Mouse (Mus musculus): ENCODE data around the gene Gpc6. TPM values are rescaled to one million over a fixed set of nuclear protein-coding genes. Genes with fewer than 3 reads are reported as not detected.

Gpc6 gene
- total and polyA plus RNA-seq, 3 experiments: not detected

- dilution Hi-C loops (cut with MboI; ENCODE audit: extremely low pct_ligation_motif_present, extremely low pct_unique_long_range_greater_than_20kb, low sequenced_read_pairs) (no loop called here), in situ Hi-C loops (cut with MboI; ENCODE audit: low pct_ligation_motif_present, low pct_unique_long_range_greater_than_20kb, low sequenced_read_pairs) (no loop called here)
- Histone ChIP-seq H3K27ac (ENCODE audit: insufficient read depth, low read depth) (no peak overlapping the region), H3K27me3 (replicated peaks) (no peaks in the 10 kb centered on the region), H3K9ac (ENCODE audit: insufficient read depth, low read depth) (no peak overlapping the region), H3K4me2 (ENCODE audit: insufficient read depth, low read depth, poor library complexity, severe bottlenecking) (no peak overlapping the region), H3K36me3 (replicated peaks in 1 of 2; ENCODE audit: control insufficient read depth in 1 of 2, insufficient read depth in 1 of 2, low read length in 1 of 2) (no peaks in the 10 kb centered on the region), H3K4me3 (replicated peaks in 1 of 3; ENCODE audit: low read depth in 2 of 3, low read length in 2 of 3, poor library complexity in 1 of 3) (no peak overlapping the region), H3K79me2 (replicated peaks; ENCODE audit: control insufficient read depth, extremely low read depth, insufficient read depth, poor library complexity, severe bottlenecking) (no peaks in the 10 kb centered on the region), H3K9me3 (replicated peaks; ENCODE audit: low read length) (no peaks in the 10 kb centered on the region), H3K4me1 (ENCODE audit: control insufficient read depth in 1 of 2, insufficient read depth in 2 of 2) (peaks cover 0 to 3% of the 10 kb centered on the region in 2 experiments; a peak in 1 of 4 replicates)
- TF ChIP-seq JUN (IDR thresholded peaks at IDR 0.05; ENCODE audit: insufficient read depth, low read depth, low read length) (no peak), TBP (conservative IDR thresholded peaks at IDR 0.05; ENCODE audit: low read depth, low read length) (no peak), SIN3A (IDR thresholded peaks at IDR 0.05; ENCODE audit: low read length) (no peak), POLR2A (IDR thresholded peaks at IDR 0.05; ENCODE audit: low read depth, low read length) (no peak), E2F4 (IDR thresholded peaks at IDR 0.05; ENCODE audit: insufficient replicate concordance, low read depth, low read length) (no peak), RCOR1 (conservative IDR thresholded peaks at IDR 0.05; ENCODE audit: low read depth, low read length) (no peak), HCFC1 (IDR thresholded peaks at IDR 0.05; ENCODE audit: low read depth, low read length) (no peak), CTCF (conservative IDR thresholded peaks at IDR 0.05 in 1 of 2, IDR thresholded peaks at IDR 0.05 in 1 of 2; ENCODE audit: low read depth in 2 of 2, low read length in 2 of 2) (no peak), KAT2A (IDR thresholded peaks at IDR 0.05; ENCODE audit: insufficient replicate concordance, low read length) (no peak), USF2 (conservative IDR thresholded peaks at IDR 0.05; ENCODE audit: low read depth, low read length) (no peak), MAZ (IDR thresholded peaks at IDR 0.05; ENCODE audit: low read depth, low read length) (no peak), MXI1 (IDR thresholded peaks at IDR 0.05; ENCODE audit: low read depth, low read length) (no peak), SMC3 (IDR thresholded peaks at IDR 0.05; ENCODE audit: low read depth, low read length) (no peak), JUND (conservative IDR thresholded peaks at IDR 0.05; ENCODE audit: low read depth, low read length) (no peak), CHD2 (IDR thresholded peaks at IDR 0.05; ENCODE audit: low read length) (no peak), EP300 (IDR thresholded peaks at IDR 0.05; ENCODE audit: low read length) (no peak), ZC3H11A (IDR thresholded peaks at IDR 0.05; ENCODE audit: low read depth, low read length) (no peak), POLR2AphosphoS2 (IDR thresholded peaks at IDR 0.05; ENCODE audit: low read depth, low read length) (no peak), PAX5 (IDR thresholded peaks at IDR 0.05; ENCODE audit: low read length) (no peak), NELFE (IDR thresholded peaks at IDR 0.05; ENCODE audit: low read depth, low read length) (no peak)
- no peak for DNase-seq (ENCODE audit: extremely low read depth)
Measured at GRCm38 (mm10) chr14:117892026-117892425, 966.9 kb downstream of the Gpc6 start.

- Histone ChIP-seq H3K27ac (ENCODE audit: insufficient read depth, low read depth) (no peak overlapping the region), H3K36me3 (replicated peaks in 1 of 2; ENCODE audit: control insufficient read depth in 1 of 2, insufficient read depth in 1 of 2, low read length in 1 of 2) (no peaks in the 10 kb centered on the region), H3K9me3 (replicated peaks; ENCODE audit: low read length) (no peaks in the 10 kb centered on the region), H3K27me3 (replicated peaks) (no peaks in the 10 kb centered on the region), H3K79me2 (replicated peaks; ENCODE audit: control insufficient read depth, extremely low read depth, insufficient read depth, poor library complexity, severe bottlenecking) (no peaks in the 10 kb centered on the region), H3K4me1 (ENCODE audit: control insufficient read depth in 1 of 2, insufficient read depth in 2 of 2) (no peaks in the 10 kb centered on the region), H3K4me3 (replicated peaks in 1 of 3; ENCODE audit: low read depth in 2 of 3, low read length in 2 of 3, poor library complexity in 1 of 3) (no peak overlapping the region), H3K9ac (ENCODE audit: insufficient read depth, low read depth) (no peak overlapping the region), H3K4me2 (ENCODE audit: insufficient read depth, low read depth, poor library complexity, severe bottlenecking) (no peak overlapping the region)
- dilution Hi-C loops (cut with MboI; ENCODE audit: extremely low pct_ligation_motif_present, extremely low pct_unique_long_range_greater_than_20kb, low sequenced_read_pairs): no loop called here
- in situ Hi-C loops (cut with MboI; ENCODE audit: low pct_ligation_motif_present, low pct_unique_long_range_greater_than_20kb, low sequenced_read_pairs): no loop called here
- no peak for DNase-seq (ENCODE audit: extremely low read depth)
- TF ChIP-seq CTCF (conservative IDR thresholded peaks at IDR 0.05 in 1 of 2, IDR thresholded peaks at IDR 0.05 in 1 of 2; ENCODE audit: low read depth in 2 of 2, low read length in 2 of 2) (no peak), SIN3A (IDR thresholded peaks at IDR 0.05; ENCODE audit: low read length) (no peak), KAT2A (IDR thresholded peaks at IDR 0.05; ENCODE audit: insufficient replicate concordance, low read length) (no peak), MYC (IDR thresholded peaks at IDR 0.05; ENCODE audit: low read depth, low read length) (no peak), SMC3 (IDR thresholded peaks at IDR 0.05; ENCODE audit: low read depth, low read length) (no peak)
Measured at GRCm38 (mm10) chr14:117894869-117895538, 969.9 kb downstream of the Gpc6 start.

Measured in CH12.LX (cell line).